Mouse (Mus musculus) heart, postnatal 36 days (tissue): ENCODE results near the gene Emg1. TPM values are rescaled to one million over a fixed set of nuclear protein-coding genes. Genes with fewer than 3 reads are reported as not detected.

Experiments used
- DNase-seq, 2 experiments: peaks; one replicate each; pipeline ENCODE4 v3.0.0; 2021 to 2022
- intact Hi-C: fragments of 180-260 bp; cut with DNase I; formaldehyde crosslinking; loops from one replicate; pipeline ENCODE4 v1.15.1; 2025
- total RNA-seq, 2 experiments: library from RNA; stranded (reverse); gene quantifications; 2 replicates each; pipeline ENCODE4 v1.2.3; 2021

The Emg1 gene
- total RNA-seq, 2 experiments from 2014 or later, result 64.4 to 73.8 TPM

- intact Hi-C loops, result loop anchor here (10.0 kb wide), 1 partner anchor 286 kb away; the partner anchor contains the start of gene Zfp384
These were observed 6.7 kb upstream of the Emg1 start for GRCm38 (mm10) chr6:124718703-124719102.

DNA sequence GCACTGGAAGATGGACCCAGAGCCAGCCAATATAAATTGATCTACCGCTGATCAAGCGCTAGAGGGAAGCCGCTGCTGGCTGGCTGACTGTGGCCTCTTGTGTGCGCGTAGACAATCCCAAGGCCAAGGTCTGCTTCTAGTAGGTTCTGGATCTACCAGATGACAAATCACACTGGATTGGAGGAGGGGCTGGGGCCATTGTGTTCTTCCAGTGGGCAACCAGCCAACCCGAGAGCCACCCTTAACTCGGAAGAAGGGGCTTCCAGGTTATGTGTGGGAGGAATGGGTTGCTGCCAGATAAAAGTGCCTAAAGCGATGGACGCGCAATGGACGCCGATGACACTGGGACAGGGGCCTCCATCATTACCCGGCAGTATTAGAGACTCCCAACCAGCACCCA, 6.0 kb upstream of the Emg1 start:
- intact Hi-C loops, result loop anchor here (10.0 kb wide), 1 partner anchor 287 kb away; the partner anchor contains the start of gene Zfp384
- DNase-seq, result no peak

More at GRCm38 (mm10) chr6:124718703-124719102, 6.7 kb upstream of the Emg1 start:
- no peak for DNase-seq

DNA sequence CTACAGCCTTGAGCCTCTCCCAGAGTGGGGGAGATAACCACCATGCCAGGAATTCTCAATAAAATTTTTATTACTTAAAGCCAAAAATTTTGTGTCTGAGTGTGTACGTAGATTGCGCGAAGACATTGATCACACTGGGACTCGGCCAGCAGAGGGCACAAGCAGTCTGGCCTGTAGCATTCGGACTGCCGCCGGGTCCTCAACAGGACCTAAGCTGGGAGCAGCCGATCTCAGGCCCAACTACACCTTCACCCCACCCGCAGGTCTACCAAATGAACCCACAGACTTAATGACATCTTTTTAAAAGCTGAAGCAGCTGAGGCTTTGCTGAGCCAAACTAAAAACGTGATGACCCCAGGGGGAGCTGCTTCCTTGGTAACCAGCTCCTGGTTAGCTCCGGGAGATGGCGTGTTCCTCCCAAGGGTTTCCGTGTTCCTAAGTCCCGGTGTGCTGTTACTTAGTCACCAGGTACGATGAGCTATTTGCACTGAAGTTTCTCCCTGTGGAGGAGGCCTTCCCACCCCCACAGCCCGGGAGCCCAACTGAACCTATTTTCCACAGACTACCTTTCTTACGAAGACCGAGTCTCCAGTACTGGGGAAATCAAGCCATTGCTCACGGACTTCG, 5.0 kb upstream of the Emg1 start:
- intact Hi-C loops, result loop anchor here (1.0 to 10.0 kb wide), 2 partner anchors 23 to 288 kb away; partner anchors contain the start of gene Zfp384
- peak in 1 of 2 experiments; percentile 42 for DNase-seq

DNA sequence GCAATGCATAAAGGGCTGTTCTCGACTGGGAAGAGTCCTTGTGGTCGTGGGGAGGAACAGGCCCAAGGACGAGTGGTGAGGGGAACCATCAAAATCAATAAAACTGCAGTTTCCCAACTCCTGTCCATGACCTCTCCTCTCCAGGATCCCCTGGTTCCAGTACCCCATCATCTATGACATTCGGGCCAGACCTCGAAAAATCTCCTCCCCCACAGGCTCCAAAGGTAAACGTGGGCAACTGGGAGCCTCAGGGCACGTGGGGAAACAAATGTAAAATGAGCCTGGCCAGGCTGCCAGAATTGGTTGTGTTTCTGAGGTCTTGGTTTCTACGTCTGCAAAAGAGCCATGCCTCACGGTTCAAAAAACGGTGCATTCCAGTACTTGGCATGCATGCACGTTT, 940 bp upstream of the Emg1 start:
- intact Hi-C loops, result loop anchor here (1.0 to 10.0 kb wide), 5 partner anchors 27 to 329 kb away; partner anchors contain the start of genes Lpcat3 and Zfp384
- DNase-seq, result no peak

- intact Hi-C loops, result no loop called here
- no peak for DNase-seq
These were observed 3.6 kb downstream of the Emg1 start for GRCm38 (mm10) chr6:124708289-124708889.

GRCm38 (mm10) chr6:124706061-124706627, 5.8 kb downstream of the Emg1 start:
- no peak for DNase-seq
- intact Hi-C loops, result no loop called here

DNA sequence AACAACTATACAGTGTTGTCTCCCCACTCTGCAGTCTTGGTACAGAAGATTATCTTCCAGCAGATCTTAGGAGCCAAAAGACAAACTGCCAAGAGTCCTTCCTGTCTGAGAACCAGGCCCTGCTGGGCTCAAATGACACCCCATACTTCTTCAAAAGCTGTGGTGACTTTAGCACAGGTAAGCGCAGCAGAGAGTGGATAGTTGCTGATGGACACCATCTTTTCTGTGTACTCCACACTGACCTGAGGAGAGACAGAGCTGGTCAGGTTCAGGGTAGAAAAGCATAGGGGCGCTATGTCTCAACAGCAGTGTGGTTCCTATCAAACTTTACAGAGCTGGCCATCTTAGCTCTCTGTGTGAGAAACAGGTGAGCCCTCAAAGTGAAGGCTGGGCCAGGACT, 7.6 kb downstream of the Emg1 start:
- intact Hi-C loops, result loop anchor here (5.0 kb wide), 2 partner anchors 33 to 103 kb away; partner anchors contain the start of genes Ptpn6 and Spsb2
- DNase-seq, result no peak

- intact Hi-C loops, result loop anchor here (2.0 to 5.0 kb wide), 4 partner anchors 34 to 104 kb away; partner anchors contain the start of genes Ptpn6 and Spsb2
- no peak for DNase-seq
These were observed 8.2 kb downstream of the Emg1 start for GRCm38 (mm10) chr6:124703789-124704188.

GRCm38 (mm10) chr6:124702784-124703103, 9.2 kb downstream of the Emg1 start:
- intact Hi-C loops, result loop anchor here (2.0 to 5.0 kb wide), 4 partner anchors 35 to 105 kb away; partner anchors contain the start of genes Ptpn6 and Spsb2
- peak; percentile 64 to 76 for DNase-seq

DNA sequence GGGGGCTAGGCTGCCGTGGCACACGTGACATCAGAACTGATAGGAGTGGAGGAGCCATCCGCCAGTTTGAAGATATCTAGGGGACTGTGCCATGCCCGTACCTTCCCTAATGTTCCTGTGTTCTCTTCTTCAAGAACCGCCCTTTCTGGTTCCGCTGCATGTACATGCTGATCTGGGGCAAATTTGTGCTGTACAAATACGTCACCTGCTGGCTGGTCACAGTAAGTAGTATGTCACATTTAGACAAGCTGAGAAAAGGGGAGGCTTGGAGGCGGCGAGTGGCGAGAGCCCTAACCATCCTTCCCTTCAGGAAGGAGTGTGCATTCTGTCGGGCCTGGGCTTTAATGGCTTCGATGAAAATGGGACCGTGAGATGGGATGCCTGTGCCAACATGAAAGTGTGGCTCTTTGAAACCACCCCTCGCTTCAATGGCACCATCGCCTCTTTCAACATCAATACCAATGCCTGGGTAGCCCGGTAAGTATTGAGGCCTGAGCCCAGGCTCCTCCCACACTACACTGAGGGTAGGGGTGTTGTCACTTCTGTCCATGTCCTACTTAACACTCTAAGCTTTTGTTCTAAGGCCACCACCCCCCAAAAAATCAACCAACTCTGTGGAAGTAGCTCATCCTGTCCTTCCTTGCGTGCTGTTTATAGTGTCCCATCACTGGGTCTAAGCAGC, 9.7 kb downstream of the Emg1 start:
- no peak for DNase-seq
- intact Hi-C loops, result loop anchor here (2.0 to 5.0 kb wide), 4 partner anchors 35 to 105 kb away; partner anchors contain the start of genes Ptpn6 and Spsb2

DNA sequence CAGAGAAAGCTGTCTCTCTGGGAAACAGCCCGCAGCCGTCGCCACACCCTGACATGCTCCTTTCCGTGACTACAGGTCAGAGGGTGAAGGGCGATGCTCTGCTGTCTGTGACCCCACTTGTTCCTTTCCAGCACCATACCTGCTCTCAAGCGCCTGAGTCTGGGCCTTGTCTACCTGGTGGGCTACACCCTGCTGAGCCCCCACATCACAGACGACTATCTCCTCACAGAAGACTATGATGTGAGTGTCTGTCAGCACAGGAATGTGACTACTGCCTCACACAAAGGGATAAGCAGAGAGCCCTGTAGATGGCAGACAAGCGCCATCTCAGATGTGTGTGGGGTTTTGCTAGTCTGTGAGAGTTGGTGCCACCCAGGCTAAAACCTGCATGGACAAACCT, 10.6 kb downstream of the Emg1 start:
- no peak for DNase-seq
- intact Hi-C loops, result loop anchor here (5.0 kb wide), 2 partner anchors 36 to 106 kb away; partner anchors contain the start of genes Ptpn6 and Spsb2

DNA sequence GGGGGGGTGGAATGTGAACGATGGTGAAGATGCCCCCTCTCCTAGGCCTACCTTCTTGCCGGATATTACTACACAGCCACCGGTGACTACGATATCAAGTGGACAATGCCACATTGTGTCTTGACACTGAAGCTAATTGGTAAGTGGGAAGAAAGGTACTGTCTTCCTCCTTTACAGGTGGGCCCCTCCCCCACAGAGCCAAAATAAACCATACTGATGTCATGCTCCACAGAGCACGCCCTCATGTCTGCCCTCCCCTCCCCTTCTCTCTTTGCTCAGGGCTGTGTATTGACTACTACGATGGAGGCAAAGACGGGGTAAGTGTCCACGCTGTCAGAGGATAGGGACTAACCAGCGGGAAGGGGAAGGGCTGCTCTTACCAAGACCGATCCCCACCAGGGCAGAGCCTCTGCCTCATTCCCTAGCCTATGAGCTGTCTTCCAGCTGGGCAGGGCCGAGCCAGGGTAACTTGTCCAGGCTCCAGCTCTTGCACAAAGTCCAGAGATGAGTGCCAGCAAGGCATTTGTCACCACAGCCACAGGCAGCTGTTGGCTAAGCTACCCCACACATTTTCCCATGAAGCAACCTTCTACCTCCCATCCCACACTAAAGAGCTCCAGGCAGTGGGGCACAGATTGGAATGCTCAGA, 11.9 kb downstream of the Emg1 start:
- DNase-seq, result peak; percentile 69 to 77
- intact Hi-C loops, result loop anchor here (5.0 kb wide), 2 partner anchors 37 to 107 kb away; partner anchors contain the start of genes Ptpn6 and Spsb2

GRCm38 (mm10) chr6:124699366-124699765, 12.6 kb downstream of the Emg1 start:
- intact Hi-C loops, result no loop called here
- no peak for DNase-seq

GRCm38 (mm10) chr6:124698751-124699150, 13.2 kb downstream of the Emg1 start:
- intact Hi-C loops, result no loop called here
- DNase-seq, result no peak

DNA sequence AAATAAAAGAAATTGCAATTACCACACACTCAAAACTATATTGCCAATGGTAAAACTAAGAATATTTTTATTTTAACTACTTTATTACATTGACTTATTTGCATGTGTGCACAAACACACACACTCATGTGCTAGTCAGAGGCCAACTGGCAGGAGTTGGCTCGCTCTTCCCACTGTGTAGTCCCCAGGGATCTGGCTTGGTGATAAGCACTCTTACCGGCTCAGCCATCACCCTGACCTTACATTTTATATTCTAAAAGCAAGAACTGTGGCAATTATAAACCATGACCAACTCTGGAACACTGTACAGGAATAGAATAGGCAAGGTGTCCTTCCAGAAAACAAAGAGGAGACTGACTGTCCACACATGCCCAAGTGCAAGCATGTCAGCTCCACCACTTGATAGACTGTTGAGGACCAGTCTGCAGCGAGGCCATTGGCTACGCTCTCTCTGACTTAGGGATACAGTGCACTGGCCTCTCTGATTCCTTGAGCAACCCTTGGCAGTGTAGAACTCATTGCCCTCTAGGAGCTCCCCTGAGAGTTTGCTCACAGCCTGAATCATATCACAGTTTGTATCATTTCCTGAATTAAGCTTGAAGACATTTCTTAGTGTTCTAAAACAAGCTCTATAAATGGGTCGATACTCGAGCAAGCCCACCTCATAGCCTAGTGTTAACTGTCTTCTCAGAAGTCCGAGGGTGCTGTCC, 15.4 kb downstream of the Emg1 start:
- no peak for DNase-seq
- intact Hi-C loops, result no loop called here

DNA sequence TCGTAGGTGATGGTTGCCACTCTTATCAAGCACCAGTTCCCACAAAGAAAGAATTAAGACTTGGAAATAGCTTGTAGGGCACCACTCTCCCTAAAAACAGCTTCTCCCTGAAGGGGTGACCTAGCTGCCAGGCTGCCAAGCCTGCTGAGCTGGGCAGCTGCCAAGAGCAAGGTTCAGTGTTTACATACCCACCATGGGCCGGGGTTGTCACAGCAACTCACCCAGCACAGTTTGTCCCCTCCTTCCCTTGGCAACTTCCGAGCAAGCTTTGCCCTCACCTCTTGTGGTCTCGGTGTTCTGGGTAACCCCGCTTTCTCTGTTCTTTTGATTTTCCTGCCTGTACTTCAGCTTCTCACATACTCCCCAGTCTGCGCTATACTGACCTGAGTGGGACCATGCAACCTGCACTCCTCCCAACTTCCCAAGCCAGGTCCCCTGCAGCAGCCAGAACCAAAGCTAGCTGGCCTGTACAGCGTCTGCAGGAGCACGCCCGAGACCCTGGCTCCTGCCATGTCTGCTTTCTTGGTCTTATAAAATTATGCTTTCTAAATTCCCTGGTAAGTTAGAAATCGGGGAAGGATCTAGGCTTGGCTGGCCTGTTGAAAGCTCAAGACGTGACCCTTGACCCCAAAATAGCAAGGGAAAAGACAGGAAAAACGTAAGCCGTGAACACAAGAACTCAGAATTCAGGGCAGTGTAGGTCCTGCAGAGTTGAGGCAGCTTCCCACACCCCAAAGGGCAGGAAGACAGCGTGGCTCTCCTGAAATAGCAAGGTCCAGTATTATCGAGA, 17.6 kb downstream of the Emg1 start:
- DNase-seq, result peak; percentile 69 to 72
- intact Hi-C loops, result no loop called here

DNA sequence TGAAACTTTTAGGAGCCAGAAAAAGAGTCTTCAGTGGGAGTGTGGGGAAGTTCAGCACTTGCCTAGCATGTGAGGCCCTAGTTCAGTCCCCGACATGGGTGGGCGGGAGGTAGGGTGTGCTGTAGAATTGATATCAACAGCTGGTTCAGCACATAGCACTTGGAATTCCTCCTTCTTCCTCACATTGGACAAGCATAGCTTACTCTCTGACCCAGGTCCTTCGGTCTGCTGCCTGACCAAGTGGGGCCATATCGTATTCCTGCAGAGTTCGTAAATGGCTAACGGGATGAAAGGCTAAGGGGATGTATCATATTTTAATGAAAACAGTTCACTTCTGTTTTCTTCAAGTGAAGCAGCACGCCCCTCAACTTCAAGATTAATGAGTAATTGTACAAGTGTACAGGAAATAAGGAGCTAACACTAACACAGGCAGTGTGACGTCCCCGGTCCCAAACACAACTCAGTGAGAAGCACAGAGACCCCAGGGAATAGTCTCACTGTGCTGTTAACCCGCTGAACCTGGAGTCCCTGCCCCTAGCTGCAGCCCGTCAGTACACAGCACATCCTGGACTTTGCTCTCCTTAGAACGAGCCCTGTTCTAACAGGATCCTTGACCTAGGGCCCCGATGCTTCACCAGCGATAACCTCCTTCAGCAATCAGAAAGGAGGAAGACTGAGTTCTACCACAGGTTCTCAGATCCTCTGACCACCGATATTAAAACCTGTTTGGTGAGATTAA, 18.6 kb downstream of the Emg1 start:
- no peak for DNase-seq
- intact Hi-C loops, result no loop called here

DNA sequence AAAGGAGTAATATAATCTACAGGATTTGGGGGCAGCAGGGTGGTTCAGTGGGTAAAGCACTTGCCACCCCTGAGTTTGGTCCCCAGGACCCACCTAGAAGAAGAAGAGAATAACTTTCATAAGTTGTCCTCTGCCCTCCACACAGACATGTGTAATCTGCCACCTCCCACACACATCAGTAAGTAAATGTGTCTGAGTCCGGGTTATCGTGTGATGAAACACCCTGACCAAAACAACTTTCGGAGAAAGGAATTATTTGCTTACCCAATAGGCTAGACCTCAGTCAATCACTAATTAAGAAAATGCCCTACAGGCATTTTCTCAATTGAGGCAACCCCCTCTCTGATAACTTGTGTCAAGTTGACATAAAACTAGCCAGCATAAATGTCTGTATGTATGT, 21.5 kb downstream of the Emg1 start:
- intact Hi-C loops, result no loop called here
- no peak for DNase-seq
